Mouse (Mus musculus): ENCODE data around the gene Klf16. TPM values are rescaled to one million over a fixed set of nuclear protein-coding genes. Genes with fewer than 3 reads are reported as not detected.

The Klf16 gene
- total and polyA plus RNA-seq, 3 experiments: 14.1 to 94.0 (median 38.2) TPM

DNA sequence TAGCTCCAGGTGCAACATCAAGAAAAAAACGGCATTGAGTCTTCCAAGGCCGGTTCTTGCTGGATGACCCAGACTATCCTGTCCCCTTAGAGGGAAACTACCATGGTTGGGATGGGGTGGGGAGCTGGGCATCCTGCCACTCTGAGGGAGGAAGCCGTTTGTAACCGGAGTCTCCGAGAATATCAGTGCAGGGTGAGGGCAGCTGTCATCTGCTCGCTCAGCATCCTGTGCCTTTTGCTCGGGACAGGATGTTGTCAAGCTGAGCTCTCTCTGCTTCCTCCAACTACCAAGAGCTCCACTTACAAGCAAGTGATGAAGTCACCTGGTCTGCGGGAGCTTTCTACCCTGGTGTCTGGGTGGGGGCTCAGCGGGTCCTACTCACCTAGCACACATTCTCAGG lies 41.1 kb upstream of the Klf16 start:
- DNase-seq (ENCODE audit: extremely low read depth): no peak
- Histone ChIP-seq H3K9me3 (replicated peaks; ENCODE audit: low read length) (no peaks in the 10 kb centered on the region), H3K79me2 (replicated peaks; ENCODE audit: control insufficient read depth, extremely low read depth, insufficient read depth, poor library complexity, severe bottlenecking) (peaks cover 5% of the 10 kb centered on the region; the same call in 1 of the 2 replicates), H3K9ac (ENCODE audit: insufficient read depth, low read depth) (no peak overlapping the region), H3K4me1 (ENCODE audit: control insufficient read depth in 1 of 2, insufficient read depth in 2 of 2) (peaks cover 4 to 25% of the 10 kb centered on the region in 2 experiments; a peak in 3 of 4 replicates), H3K27ac (ENCODE audit: insufficient read depth, low read depth) (no peak overlapping the region), H3K36me3 (replicated peaks in 1 of 2; ENCODE audit: control insufficient read depth in 1 of 2, insufficient read depth in 1 of 2, low read length in 1 of 2) (peaks cover 33 to 38% of the 10 kb centered on the region in 2 experiments), H3K4me3 (replicated peaks in 1 of 3; ENCODE audit: low read depth in 2 of 3, low read length in 2 of 3, poor library complexity in 1 of 3) (no peak overlapping the region), H3K4me2 (ENCODE audit: insufficient read depth, low read depth, poor library complexity, severe bottlenecking) (no peak overlapping the region), H3K27me3 (replicated peaks) (no peaks in the 10 kb centered on the region)
- dilution Hi-C loops (cut with MboI; ENCODE audit: extremely low pct_ligation_motif_present, extremely low pct_unique_long_range_greater_than_20kb, low sequenced_read_pairs) (no loop called here), in situ Hi-C loops (cut with MboI; ENCODE audit: low pct_ligation_motif_present, low pct_unique_long_range_greater_than_20kb, low sequenced_read_pairs) (no loop called here)
- TF ChIP-seq CHD2 (IDR thresholded peaks at IDR 0.05; ENCODE audit: low read length) (no peak), USF2 (conservative IDR thresholded peaks at IDR 0.05; ENCODE audit: low read depth, low read length) (no peak), POLR2A (IDR thresholded peaks at IDR 0.05; ENCODE audit: low read depth, low read length) (no peak), SMC3 (IDR thresholded peaks at IDR 0.05; ENCODE audit: low read depth, low read length) (no peak), ZC3H11A (IDR thresholded peaks at IDR 0.05; ENCODE audit: low read depth, low read length) (no peak), MAFK (IDR thresholded peaks at IDR 0.05; ENCODE audit: insufficient replicate concordance, low read length) (no peak), MAX (IDR thresholded peaks at IDR 0.05; ENCODE audit: low read length) (no peak), IRF4 (IDR thresholded peaks at IDR 0.05; ENCODE audit: low read depth, low read length) (no peak), TCF12 (IDR thresholded peaks at IDR 0.05; ENCODE audit: low read depth, low read length) (no peak), ELF1 (IDR thresholded peaks at IDR 0.05; ENCODE audit: low read depth, low read length) (no peak), TBP (conservative IDR thresholded peaks at IDR 0.05; ENCODE audit: low read depth, low read length) (no peak), E2F4 (IDR thresholded peaks at IDR 0.05; ENCODE audit: insufficient replicate concordance, low read depth, low read length) (no peak)

DNA sequence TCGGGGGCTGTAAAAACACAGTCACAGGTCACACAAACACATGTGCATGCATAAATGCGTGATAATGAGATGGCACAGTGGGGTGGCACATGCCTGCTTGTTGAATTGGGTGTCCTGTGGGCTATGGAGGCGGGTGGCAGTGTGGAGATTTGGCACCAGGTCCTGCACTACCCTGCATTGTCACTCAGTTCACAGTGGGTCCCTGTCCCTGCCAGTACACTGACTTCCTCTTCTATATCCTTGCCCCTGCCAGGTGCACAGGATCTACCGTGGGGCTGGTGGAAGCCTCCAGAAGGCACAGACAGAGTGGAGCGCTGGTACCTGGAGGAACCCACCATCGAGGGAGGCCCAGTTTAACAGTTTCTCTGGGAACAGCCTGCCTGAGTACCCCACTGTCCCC lies 37.2 kb upstream of the Klf16 start:
- Histone ChIP-seq H3K27ac (ENCODE audit: insufficient read depth, low read depth) (no peak overlapping the region), H3K4me3 (replicated peaks in 1 of 3; ENCODE audit: low read depth in 2 of 3, low read length in 2 of 3, poor library complexity in 1 of 3) (no peak overlapping the region), H3K4me1 (ENCODE audit: control insufficient read depth in 1 of 2, insufficient read depth in 2 of 2) (peaks cover 15 to 46% of the 10 kb centered on the region in 2 experiments), H3K36me3 (replicated peaks in 1 of 2; ENCODE audit: control insufficient read depth in 1 of 2, insufficient read depth in 1 of 2, low read length in 1 of 2) (peaks cover 50 to 69% of the 10 kb centered on the region in 2 experiments), H3K79me2 (replicated peaks; ENCODE audit: control insufficient read depth, extremely low read depth, insufficient read depth, poor library complexity, severe bottlenecking) (no peaks in the 10 kb centered on the region; the same call in 1 of the 2 replicates), H3K9ac (ENCODE audit: insufficient read depth, low read depth) (no peak overlapping the region), H3K4me2 (ENCODE audit: insufficient read depth, low read depth, poor library complexity, severe bottlenecking) (no peak overlapping the region), H3K27me3 (replicated peaks) (no peaks in the 10 kb centered on the region), H3K9me3 (replicated peaks; ENCODE audit: low read length) (no peaks in the 10 kb centered on the region)
- dilution Hi-C loops (cut with MboI; ENCODE audit: extremely low pct_ligation_motif_present, extremely low pct_unique_long_range_greater_than_20kb, low sequenced_read_pairs): no loop called here
- no peak for DNase-seq (ENCODE audit: extremely low read depth)
- no peak for TF ChIP-seq ZC3H11A (IDR thresholded peaks at IDR 0.05; ENCODE audit: low read depth, low read length)
- TF ChIP-seq NRF1 (IDR thresholded peaks at IDR 0.05; ENCODE audit: low read depth, low read length): no peak
- TF ChIP-seq SMC3 (IDR thresholded peaks at IDR 0.05; ENCODE audit: low read depth, low read length): no peak
- no peak for TF ChIP-seq CHD2 (IDR thresholded peaks at IDR 0.05; ENCODE audit: low read length)
- no peak for TF ChIP-seq PAX5 (IDR thresholded peaks at IDR 0.05; ENCODE audit: low read length)
- no peak for TF ChIP-seq IRF4 (IDR thresholded peaks at IDR 0.05; ENCODE audit: low read depth, low read length)
- no peak for TF ChIP-seq ZMIZ1 (IDR thresholded peaks at IDR 0.05; ENCODE audit: low read depth, low read length)
- TF ChIP-seq POLR2A (IDR thresholded peaks at IDR 0.05; ENCODE audit: low read depth, low read length): no peak
- no peak for TF ChIP-seq CTCF (conservative IDR thresholded peaks at IDR 0.05 in 1 of 2, IDR thresholded peaks at IDR 0.05 in 1 of 2; ENCODE audit: low read depth in 2 of 2, low read length in 2 of 2)
- no peak for TF ChIP-seq MAFK (IDR thresholded peaks at IDR 0.05; ENCODE audit: insufficient replicate concordance, low read length)
- TF ChIP-seq SIN3A (IDR thresholded peaks at IDR 0.05; ENCODE audit: low read length): no peak
- no peak for TF ChIP-seq TCF12 (IDR thresholded peaks at IDR 0.05; ENCODE audit: low read depth, low read length)
- TF ChIP-seq MAZ (IDR thresholded peaks at IDR 0.05; ENCODE audit: low read depth, low read length): no peak
- in situ Hi-C loops (cut with MboI; ENCODE audit: low pct_ligation_motif_present, low pct_unique_long_range_greater_than_20kb, low sequenced_read_pairs): loop anchor here (5.0 kb wide), 1 partner anchor 68 kb away; no protein-coding TSS in a partner anchor
